Mouse (Mus musculus) forebrain, embryonic 11.5 days (tissue): ENCODE measurements at regions not wholly inside any gene's neighbourhood (a gene's known extent, or its start where the extent isn't known, plus 50 kb on each side); places are given as distances from the start of the nearest gene placed in this dataset.

Experiments used
- ATAC-seq: fragments of 200-750 bp; cut with Nextera tagmentation; replicated peaks from 2 replicates; pipeline ENCODE4 v1.8.0; 2017; ENCODE audit warnings: moderate TSS enrichment; ENCODE audit not compliant: low FRiP score
- DNase-seq: peaks from one replicate; pipeline ENCODE4 v3.0.0-alpha.2; 2017; ENCODE audit warnings: low spot score
- H3K27ac ChIP-seq: fragments of 300-500 bp; sonication (generic); 2 replicates; pipeline ENCODE4 v1.5.1; 2014; ENCODE audit warnings: low read depth, low read length
- H3K27me3 ChIP-seq: fragments of 300-500 bp; sonication (generic); 2 replicates; pipeline ENCODE4 v1.6.1; 2014; ENCODE audit warnings: mild to moderate bottlenecking, low read length, mixed read lengths; ENCODE audit not compliant: control insufficient read depth, insufficient read depth
- H3K36me3 ChIP-seq: fragments of 300-500 bp; sonication (generic); 2 replicates; pipeline ENCODE4 v1.6.1; 2014; ENCODE audit warnings: mild to moderate bottlenecking, low read length, moderate library complexity, mixed read lengths; ENCODE audit not compliant: control insufficient read depth, insufficient read depth
- H3K4me1 ChIP-seq: fragments of 300-500 bp; sonication (generic); replicated peaks from 2 replicates; pipeline ENCODE4 v1.6.1; 2014; ENCODE audit warnings: low read length, mixed read lengths; ENCODE audit not compliant: control insufficient read depth, insufficient read depth
- H3K4me2 ChIP-seq: fragments of 300-500 bp; sonication (generic); 2 replicates; pipeline ENCODE4 v1.6.1; 2014; ENCODE audit warnings: low read depth, mild to moderate bottlenecking, low read length, moderate library complexity, mixed read lengths; ENCODE audit not compliant: severe bottlenecking
- H3K4me3 ChIP-seq: fragments of 300-500 bp; sonication (generic); 2 replicates; pipeline ENCODE4 v1.5.1; 2014; ENCODE audit warnings: low read depth, low read length
- H3K9ac ChIP-seq: fragments of 300-500 bp; sonication (generic); 2 replicates; pipeline ENCODE4 v1.6.1; 2014; ENCODE audit warnings: low read length
- H3K9me3 ChIP-seq: fragments of 300-500 bp; sonication (generic); 2 replicates; pipeline ENCODE4 v1.6.1; 2016; ENCODE audit warnings: low read length, mixed read lengths; ENCODE audit not compliant: control insufficient read depth
- WGBS: fragments of 180-500 bp; shearing (Covaris S2); extraction: QIAGEN DNeasy Blood & Tissue Kit; methylation state at CpG from one replicate; pipeline ENCODE4 v1.1.7; 2014; 5-methylcytosine and 5-hydroxymethylcytosine counted together

- Histone ChIP-seq H3K9ac (no peak overlapping the region), H3K4me1 (no peaks in the 10 kb centered on the region), H3K27me3 (no peaks in the 10 kb centered on the region), H3K9me3 (no peaks in the 10 kb centered on the region), H3K36me3 (no peaks in the 10 kb centered on the region), H3K27ac (no peak overlapping the region), H3K4me2 (no peak overlapping the region), H3K4me3 (no peak overlapping the region)
- no peak for DNase-seq
- ATAC-seq = no peak
- 67% methylated on average over 2 of the region's 2 CpGs for WGBS
These were observed 92.7 kb upstream of the Slco3a1 start for GRCm38 (mm10) chr7:74647310-74647709.

GRCm38 (mm10) chr7:74640171-74640570 lies 85.6 kb upstream of the Slco3a1 start:
- H3K4me3 ChIP-seq = no peak overlapping the region

DNA sequence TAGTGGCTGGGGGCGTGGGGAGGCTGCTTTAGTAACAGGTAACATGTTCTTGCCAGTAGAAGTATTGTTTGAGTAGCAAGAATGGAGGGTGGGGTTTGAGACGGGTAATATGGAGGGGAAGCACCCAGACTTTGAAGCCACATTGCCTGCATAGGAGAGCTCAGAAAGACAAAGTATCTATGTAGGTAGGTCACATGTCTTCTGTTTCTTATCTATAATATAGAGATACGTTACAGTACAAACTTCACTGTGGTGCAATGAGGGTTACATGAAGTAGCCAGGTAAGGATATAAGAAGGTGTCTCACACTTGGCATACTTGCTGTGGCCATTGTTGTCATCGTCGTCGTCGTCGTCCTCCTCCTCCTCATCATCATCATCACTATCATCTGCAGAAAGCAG lies 77.6 kb upstream of the Slco3a1 start:
- H3K27ac ChIP-seq = no peak overlapping the region
- no peaks in the 10 kb centered on the region for H3K36me3 ChIP-seq
- H3K27me3 ChIP-seq = no peaks in the 10 kb centered on the region
- H3K4me3 ChIP-seq = no peak overlapping the region
- no peaks in the 10 kb centered on the region for H3K4me1 ChIP-seq
- H3K4me2 ChIP-seq = no peak overlapping the region
- DNase-seq (no peak), ATAC-seq (no peak)
- no peaks in the 10 kb centered on the region for H3K9me3 ChIP-seq
- H3K9ac ChIP-seq = no peak overlapping the region
- WGBS = 88% methylated on average over 8 of the region's 8 CpGs

More at GRCm38 (mm10) chr7:74640171-74640570, 85.6 kb upstream of the Slco3a1 start:
- H3K36me3 ChIP-seq = no peaks in the 10 kb centered on the region
- H3K9me3 ChIP-seq = no peaks in the 10 kb centered on the region
- no peak overlapping the region for H3K9ac ChIP-seq
- WGBS = 83% methylated on average over 4 of the region's 4 CpGs
- no peak for DNase-seq
- H3K27me3 ChIP-seq = no peaks in the 10 kb centered on the region
- H3K4me2 ChIP-seq = no peak overlapping the region
- no peak overlapping the region for H3K27ac ChIP-seq
- no peaks in the 10 kb centered on the region for H3K4me1 ChIP-seq
- ATAC-seq = no peak

- Histone ChIP-seq H3K4me3 (no peak overlapping the region), H3K9ac (no peak overlapping the region), H3K9me3 (no peaks in the 10 kb centered on the region), H3K4me2 (no peak overlapping the region), H3K27me3 (no peaks in the 10 kb centered on the region), H3K27ac (no peak overlapping the region), H3K4me1 (no peaks in the 10 kb centered on the region), H3K36me3 (no peaks in the 10 kb centered on the region)
- ATAC-seq = no peak
- no peak for DNase-seq
- WGBS = 88% methylated on average over 6 of the region's 6 CpGs
These were observed 74.4 kb upstream of the Slco3a1 start for GRCm38 (mm10) chr7:74628799-74629468.
